Mouse (Mus musculus) bone marrow, adult 2 months (tissue): ENCODE results near the gene Myrip.

Source experiments
- CTCF ChIP-seq: fragments of 200-500 bp; IDR thresholded peaks from 2 replicates; pipeline ENCODE4 v1.5.1; 2011; ENCODE audit warnings: low read length, control low read depth; ENCODE audit not compliant: control insufficient read depth, insufficient read depth
- POLR2A ChIP-seq: fragments of 200-500 bp; IDR thresholded peaks from 2 replicates; pipeline ENCODE4 v1.6.1; 2011; ENCODE audit warnings: low read depth, mild to moderate bottlenecking, control low read depth, low read length, borderline replicate concordance; ENCODE audit not compliant: control insufficient read depth

- TF ChIP-seq CTCF (no peak), POLR2A (no peak)
These were observed 60.3 kb downstream of the Myrip start for GRCm38 (mm10) chr9:120361656-120362055.
